Mouse (Mus musculus) heart, embryonic 10.5 days (tissue): ENCODE measurements around the gene Siah2. TPM values are rescaled to one million over a fixed set of nuclear protein-coding genes. Genes with fewer than 3 reads are reported as not detected.

Experiments
- DNase-seq: peaks from one replicate; pipeline ENCODE4 v3.0.0-alpha.2; 2017; ENCODE audit warnings: low spot score
- H3K27ac ChIP-seq: fragments of 300-500 bp; sonication (generic); 2 replicates; pipeline ENCODE4 v1.5.1; 2016; ENCODE audit warnings: mild to moderate bottlenecking
- H3K27me3 ChIP-seq: fragments of 300-500 bp; sonication (generic); 2 replicates; pipeline ENCODE4 v1.6.1; 2016; ENCODE audit warnings: mild to moderate bottlenecking; ENCODE audit not compliant: poor library complexity, insufficient read depth, severe bottlenecking
- H3K36me3 ChIP-seq: fragments of 300-500 bp; sonication (generic); 2 replicates; pipeline ENCODE4 v1.6.1; 2016; ENCODE audit warnings: mild to moderate bottlenecking, moderate library complexity
- H3K4me1 ChIP-seq: fragments of 300-500 bp; sonication (generic); 2 replicates; pipeline ENCODE4 v1.6.1; 2016; ENCODE audit warnings: mild to moderate bottlenecking
- H3K4me3 ChIP-seq: fragments of 300-500 bp; sonication (generic); 2 replicates; pipeline ENCODE4 v1.5.1; 2016; ENCODE audit warnings: mild to moderate bottlenecking, moderate library complexity
- H3K9me3 ChIP-seq: fragments of 300-500 bp; sonication (generic); 2 replicates; pipeline ENCODE4 v1.6.1; 2016; ENCODE audit warnings: mild to moderate bottlenecking, moderate library complexity
- WGBS: fragments of 180-500 bp; shearing (Covaris S2); methylation state at CpG from one replicate; pipeline ENCODE4 v1.1.7; 2016; 5-methylcytosine and 5-hydroxymethylcytosine counted together
- polyA plus RNA-seq: library from polyadenylated mRNA; unstranded; fragments of >200 nt; fragmentation: Nextera tagmentation; extraction: Ambion mirVana; gene quantifications from 2 replicates; pipeline ENCODE4 v1.2.1, GENCODE M21; 2016

Gene Siah2
- 4.8 and 6.6 TPM in 2 replicates for polyA plus RNA-seq

GRCm38 (mm10) chr3:58691997-58692721 is at the start of gene Siah2:
TSS of gene Siah2 (minus strand) at chr3:58692400.
- H3K27me3 ChIP-seq, result 0 out of 2 replicates have a peak, but pooled peaks cover 5% of the 10 kb centered on the region
- no peaks in the 10 kb centered on the region for H3K36me3 ChIP-seq
- peaks cover 9% of the 10 kb centered on the region; the same call in 1 of the 2 replicates for H3K4me1 ChIP-seq
- no peaks in the 10 kb centered on the region for H3K9me3 ChIP-seq
- under 1% methylated on average over 87 of the region's 87 CpGs for WGBS
- H3K4me3 ChIP-seq, result peak within 1 kb of the TSS; percentile 90
- peak within 1 kb of the TSS; percentile 91 for H3K27ac ChIP-seq
- peak; percentile 94 for DNase-seq

GRCm38 (mm10) chr3:58739536-58739935 is 47.3 kb upstream of the Siah2 start:
- Histone ChIP-seq H3K36me3 (no peaks in the 10 kb centered on the region), H3K27ac (no peak overlapping the region), H3K4me1 (no peaks in the 10 kb centered on the region), H3K4me3 (no peak overlapping the region), H3K9me3 (no peaks in the 10 kb centered on the region), H3K27me3 (no peaks in the 10 kb centered on the region)
- DNase-seq, result no peak
- WGBS, result 28% methylated on average over 2 of the region's 2 CpGs

GRCm38 (mm10) chr3:58738346-58739089 is 46.3 kb upstream of the Siah2 start:
- no peaks in the 10 kb centered on the region for H3K4me1 ChIP-seq
- H3K4me3 ChIP-seq, result no peak overlapping the region
- DNase-seq, result no peak
- no peaks in the 10 kb centered on the region for H3K27me3 ChIP-seq
- H3K27ac ChIP-seq, result no peak overlapping the region
- 31% methylated on average over 6 of the region's 6 CpGs for WGBS
- H3K9me3 ChIP-seq, result no peaks in the 10 kb centered on the region
- no peaks in the 10 kb centered on the region for H3K36me3 ChIP-seq

GRCm38 (mm10) chr3:58731520-58731919 is 39.3 kb upstream of the Siah2 start:
- no peak overlapping the region for H3K27ac ChIP-seq
- H3K27me3 ChIP-seq, result no peaks in the 10 kb centered on the region
- 82% methylated on average over 5 of the region's 5 CpGs for WGBS
- no peak overlapping the region for H3K4me3 ChIP-seq
- no peaks in the 10 kb centered on the region for H3K36me3 ChIP-seq
- no peaks in the 10 kb centered on the region for H3K4me1 ChIP-seq
- DNase-seq, result no peak
- no peaks in the 10 kb centered on the region for H3K9me3 ChIP-seq

GRCm38 (mm10) chr3:58730580-58730979 is 38.4 kb upstream of the Siah2 start:
- no peak for DNase-seq
- Histone ChIP-seq H3K36me3 (no peaks in the 10 kb centered on the region), H3K27me3 (no peaks in the 10 kb centered on the region), H3K4me3 (no peak overlapping the region), H3K4me1 (0 out of 2 replicates have a peak, but pooled peaks cover 2% of the 10 kb centered on the region), H3K27ac (no peak overlapping the region), H3K9me3 (no peaks in the 10 kb centered on the region)
- WGBS, result 73% methylated on average over 3 of the region's 3 CpGs

GRCm38 (mm10) chr3:58729549-58729948 is 37.3 kb upstream of the Siah2 start:
- DNase-seq, result no peak
- no peaks in the 10 kb centered on the region for H3K36me3 ChIP-seq
- H3K4me3 ChIP-seq, result no peak overlapping the region
- H3K4me1 ChIP-seq, result 0 out of 2 replicates have a peak, but pooled peaks cover 2% of the 10 kb centered on the region
- no peak overlapping the region for H3K27ac ChIP-seq
- H3K9me3 ChIP-seq, result no peaks in the 10 kb centered on the region
- H3K27me3 ChIP-seq, result no peaks in the 10 kb centered on the region

GRCm38 (mm10) chr3:58727601-58728000 is 35.4 kb upstream of the Siah2 start:
- no peaks in the 10 kb centered on the region for H3K36me3 ChIP-seq
- 71% methylated on average over 4 of the region's 4 CpGs for WGBS
- H3K27me3 ChIP-seq, result no peaks in the 10 kb centered on the region
- no peak overlapping the region for H3K4me3 ChIP-seq
- H3K9me3 ChIP-seq, result no peaks in the 10 kb centered on the region
- no peak for DNase-seq
- H3K4me1 ChIP-seq, result 0 out of 2 replicates have a peak, but pooled peaks cover 2% of the 10 kb centered on the region
- no peak overlapping the region for H3K27ac ChIP-seq

- no peak overlapping the region for H3K4me3 ChIP-seq
- 0 out of 2 replicates have a peak, but pooled peaks cover 2% of the 10 kb centered on the region for H3K4me1 ChIP-seq
- H3K36me3 ChIP-seq, result no peaks in the 10 kb centered on the region
- H3K27me3 ChIP-seq, result no peaks in the 10 kb centered on the region
- WGBS, result 33% methylated on average over 3 of the region's 3 CpGs
- DNase-seq, result no peak
- no peaks in the 10 kb centered on the region for H3K9me3 ChIP-seq
- no peak overlapping the region for H3K27ac ChIP-seq
These were observed 34.8 kb upstream of the Siah2 start for GRCm38 (mm10) chr3:58727012-58727411.

GRCm38 (mm10) chr3:58726374-58726773 is 34.2 kb upstream of the Siah2 start:
- Histone ChIP-seq H3K27me3 (no peaks in the 10 kb centered on the region), H3K9me3 (no peaks in the 10 kb centered on the region), H3K27ac (no peak overlapping the region), H3K4me3 (no peak overlapping the region), H3K4me1 (0 out of 2 replicates have a peak, but pooled peaks cover 2% of the 10 kb centered on the region), H3K36me3 (no peaks in the 10 kb centered on the region)
- DNase-seq, result no peak
- WGBS, result 71% methylated on average over 3 of the region's 3 CpGs

- Histone ChIP-seq H3K36me3 (no peaks in the 10 kb centered on the region), H3K9me3 (no peaks in the 10 kb centered on the region), H3K4me3 (no peak overlapping the region), H3K4me1 (0 out of 2 replicates have a peak, but pooled peaks cover 2% of the 10 kb centered on the region), H3K27me3 (no peaks in the 10 kb centered on the region), H3K27ac (no peak overlapping the region)
- no peak for DNase-seq
These were observed 32.6 kb upstream of the Siah2 start for GRCm38 (mm10) chr3:58724815-58725214.

- WGBS, result 90% methylated on average over 2 of the region's 2 CpGs
- DNase-seq, result no peak
- Histone ChIP-seq H3K27ac (no peak overlapping the region), H3K27me3 (no peaks in the 10 kb centered on the region), H3K4me1 (0 out of 2 replicates have a peak, but pooled peaks cover 2% of the 10 kb centered on the region), H3K36me3 (no peaks in the 10 kb centered on the region), H3K9me3 (no peaks in the 10 kb centered on the region), H3K4me3 (no peak overlapping the region)
These were observed 31.5 kb upstream of the Siah2 start for GRCm38 (mm10) chr3:58723656-58724055.

- peaks cover 5% of the 10 kb centered on the region; the same call in 1 of the 2 replicates for H3K4me1 ChIP-seq
- WGBS, result 81% methylated on average over 9 of the region's 9 CpGs
- no peak overlapping the region for H3K4me3 ChIP-seq
- H3K27ac ChIP-seq, result no peak overlapping the region
- H3K9me3 ChIP-seq, result no peaks in the 10 kb centered on the region
- H3K27me3 ChIP-seq, result no peaks in the 10 kb centered on the region
- no peak for DNase-seq
- no peaks in the 10 kb centered on the region for H3K36me3 ChIP-seq
These were observed 27.4 kb upstream of the Siah2 start for GRCm38 (mm10) chr3:58719461-58720230.
